Mouse (Mus musculus) hindbrain, embryonic 11.5 days (tissue): ENCODE measurements around the gene Rnf111. TPM values are rescaled to one million over a fixed set of nuclear protein-coding genes. Genes with fewer than 3 reads are reported as not detected.
"Not testable (repeated sequence)": the region's sequence is repeated elsewhere in the genome, so short reads cannot be mapped to it uniquely, and the experiment has no call there.

Experiments
- ATAC-seq: fragments of 200-750 bp; cut with Nextera tagmentation; 2 replicates; pipeline ENCODE4 v1.8.0; 2017; ENCODE audit warnings: mild to moderate bottlenecking, moderate TSS enrichment, moderate library complexity; ENCODE audit not compliant: low FRiP score
- DNase-seq: peaks from one replicate; pipeline ENCODE4 v3.0.0-alpha.2; 2015; ENCODE audit warnings: low spot score
- H3K27ac ChIP-seq: fragments of 300-500 bp; sonication (generic); 2 replicates; pipeline ENCODE4 v1.5.1; 2014; ENCODE audit warnings: mild to moderate bottlenecking, low read depth, low read length
- H3K27me3 ChIP-seq: fragments of 300-500 bp; sonication (generic); 2 replicates; pipeline ENCODE4 v1.6.1; 2014; ENCODE audit warnings: mild to moderate bottlenecking, low read length, moderate library complexity, mixed read lengths; ENCODE audit not compliant: control insufficient read depth, insufficient read depth
- H3K36me3 ChIP-seq: fragments of 300-500 bp; sonication (generic); 2 replicates; pipeline ENCODE4 v1.6.1; 2014; ENCODE audit warnings: mild to moderate bottlenecking, low read length, moderate library complexity, mixed read lengths; ENCODE audit not compliant: control insufficient read depth, insufficient read depth
- H3K4me1 ChIP-seq: fragments of 300-500 bp; sonication (generic); replicated peaks from 2 replicates; pipeline ENCODE4 v1.6.1; 2014; ENCODE audit warnings: low read length, mixed read lengths; ENCODE audit not compliant: control insufficient read depth, insufficient read depth
- H3K4me2 ChIP-seq: fragments of 300-500 bp; sonication (generic); replicated peaks from 2 replicates; pipeline ENCODE4 v1.6.1; 2014; ENCODE audit warnings: mild to moderate bottlenecking, low read depth, low read length
- H3K4me3 ChIP-seq: fragments of 300-500 bp; sonication (generic); 2 replicates; pipeline ENCODE4 v1.5.1; 2014; ENCODE audit warnings: low read depth, low read length
- H3K9ac ChIP-seq: fragments of 300-500 bp; sonication (generic); 2 replicates; pipeline ENCODE4 v1.6.1; 2014; ENCODE audit warnings: low read depth, low read length
- H3K9me3 ChIP-seq: fragments of 300-500 bp; sonication (generic); 2 replicates; pipeline ENCODE4 v1.6.1; 2016; ENCODE audit warnings: low read length; ENCODE audit not compliant: control insufficient read depth
- WGBS: fragments of 180-500 bp; shearing (Covaris S2); extraction: QIAGEN DNeasy Blood & Tissue Kit; methylation state at CpG from one replicate; pipeline ENCODE4 v1.1.7; 2014; 5-methylcytosine and 5-hydroxymethylcytosine counted together
- polyA plus RNA-seq: library from polyadenylated mRNA; unstranded; fragments of >200 nt; fragmentation: Nextera tagmentation; extraction: Ambion mirVana; gene quantifications from 2 replicates; pipeline ENCODE4 v1.2.1, GENCODE M21; 2014

Rnf111 gene
- polyA plus RNA-seq = 40.0 and 42.2 TPM in 2 replicates

- ATAC-seq = peak; percentile 97
- H3K27ac ChIP-seq = peak within 1 kb of the TSS; percentile 99
- peak within 1 kb of the TSS; percentile 96 for H3K4me3 ChIP-seq
- H3K4me1 ChIP-seq = no peaks in the 10 kb centered on the region
- no peaks in the 10 kb centered on the region for H3K9me3 ChIP-seq
- H3K27me3 ChIP-seq = no peaks in the 10 kb centered on the region
- under 1% methylated on average over 33 of the region's 45 CpGs for WGBS
- H3K9ac ChIP-seq = peak within 1 kb of the TSS; percentile 97
- peak within 1 kb of the TSS; percentile 59 for H3K4me2 ChIP-seq
- no peaks in the 10 kb centered on the region for H3K36me3 ChIP-seq
- DNase-seq = peak; percentile 98
Observed at GRCm38 (mm10) chr9:70503626-70504041, at the start of gene Rnf111. TSS of gene Rnf111 (minus strand) at chr9:70503725.

GRCm38 (mm10) chr9:70552233-70552632, 48.7 kb upstream of the Rnf111 start:
- ATAC-seq = not testable (repeated sequence)

GRCm38 (mm10) chr9:70551524-70551923, 48.0 kb upstream of the Rnf111 start:
- Histone ChIP-seq H3K4me3 (no peak overlapping the region), H3K9ac (no peak overlapping the region), H3K9me3 (no peaks in the 10 kb centered on the region), H3K36me3 (peaks cover 9% of the 10 kb centered on the region; the same call in 1 of the 2 replicates), H3K4me2 (no peak overlapping the region), H3K27me3 (no peaks in the 10 kb centered on the region), H3K27ac (no peak overlapping the region), H3K4me1 (no peaks in the 10 kb centered on the region)
- 100% methylated on average over 1 of the region's 1 CpGs for WGBS
- ATAC-seq = no peak
- DNase-seq = no peak

More at GRCm38 (mm10) chr9:70552233-70552632, 48.7 kb upstream of the Rnf111 start:
- H3K4me3 ChIP-seq, H3K27ac ChIP-seq, DNase-seq, H3K4me1 ChIP-seq, H3K4me2 ChIP-seq, H3K9ac ChIP-seq, H3K9me3 ChIP-seq, H3K27me3 ChIP-seq, H3K36me3 ChIP-seq: not testable (repeated sequence)
- 100% methylated on average over 2 of the region's 2 CpGs for WGBS

GRCm38 (mm10) chr9:70548304-70548703, 44.8 kb upstream of the Rnf111 start:
- WGBS = 87% methylated on average over 4 of the region's 4 CpGs
- DNase-seq = no peak
- Histone ChIP-seq H3K9ac (no peak overlapping the region), H3K4me1 (no peaks in the 10 kb centered on the region), H3K27ac (no peak overlapping the region), H3K36me3 (peaks cover 11% of the 10 kb centered on the region; the same call in 1 of the 2 replicates), H3K4me2 (no peak overlapping the region), H3K4me3 (no peak overlapping the region), H3K9me3 (no peaks in the 10 kb centered on the region), H3K27me3 (no peaks in the 10 kb centered on the region)
- no peak for ATAC-seq

GRCm38 (mm10) chr9:70546576-70546975, 43.1 kb upstream of the Rnf111 start:
- not testable (repeated sequence) for H3K4me1 ChIP-seq, H3K27me3 ChIP-seq, H3K27ac ChIP-seq, H3K36me3 ChIP-seq, H3K9ac ChIP-seq, DNase-seq, H3K9me3 ChIP-seq, H3K4me3 ChIP-seq, H3K4me2 ChIP-seq, ATAC-seq
- 96% methylated on average over 2 of the region's 3 CpGs for WGBS

- Histone ChIP-seq H3K36me3 (0 out of 2 replicates have a peak, but pooled peaks cover 2% of the 10 kb centered on the region), H3K27ac (no peak overlapping the region), H3K4me2 (no peak overlapping the region), H3K4me1 (no peaks in the 10 kb centered on the region), H3K4me3 (no peak overlapping the region), H3K9ac (no peak overlapping the region), H3K9me3 (no peaks in the 10 kb centered on the region), H3K27me3 (no peaks in the 10 kb centered on the region)
- no peak for DNase-seq
- ATAC-seq = no peak
- 84% methylated on average over 1 of the region's 1 CpGs for WGBS
Observed at GRCm38 (mm10) chr9:70544831-70545230, 41.3 kb upstream of the Rnf111 start.

- DNase-seq = no peak
- H3K9ac ChIP-seq = 0 out of 2 replicates have a peak overlapping the region, but pooled peaks have one; percentile 5
- H3K27me3 ChIP-seq = no peaks in the 10 kb centered on the region
- H3K36me3 ChIP-seq = 0 out of 2 replicates have a peak, but pooled peaks cover 2% of the 10 kb centered on the region
- no peak for ATAC-seq
- 73% methylated on average over 5 of the region's 5 CpGs for WGBS
- H3K4me3 ChIP-seq = peak overlapping the region; percentile 90; the same call in 1 of the 2 replicates
- H3K4me2 ChIP-seq = peak overlapping the region; percentile 49
- H3K4me1 ChIP-seq = no peaks in the 10 kb centered on the region
- no peak overlapping the region for H3K27ac ChIP-seq
- H3K9me3 ChIP-seq = no peaks in the 10 kb centered on the region
Observed at GRCm38 (mm10) chr9:70543985-70544384, 40.5 kb upstream of the Rnf111 start.

- Histone ChIP-seq H3K27ac (peak overlapping the region; percentile 98), H3K4me3 (peak overlapping the region; percentile 90), H3K9ac (peak overlapping the region; percentile 97), H3K4me2 (peak overlapping the region; percentile 49), H3K27me3 (no peaks in the 10 kb centered on the region), H3K4me1 (no peaks in the 10 kb centered on the region), H3K36me3 (0 out of 2 replicates have a peak, but pooled peaks cover 2% of the 10 kb centered on the region), H3K9me3 (no peaks in the 10 kb centered on the region)
- ATAC-seq (peak; percentile 80), DNase-seq (peak; percentile 79)
- WGBS = 2% methylated on average over 64 of the region's 64 CpGs
Observed at GRCm38 (mm10) chr9:70543048-70543880, 39.7 kb upstream of the Rnf111 start.
